Mouse (Mus musculus): ENCODE measurements at regions not wholly inside any gene's neighbourhood (a gene's known extent, or its start where the extent isn't known, plus 50 kb on each side); places are given as distances from the start of the nearest gene placed in this dataset.

DNA sequence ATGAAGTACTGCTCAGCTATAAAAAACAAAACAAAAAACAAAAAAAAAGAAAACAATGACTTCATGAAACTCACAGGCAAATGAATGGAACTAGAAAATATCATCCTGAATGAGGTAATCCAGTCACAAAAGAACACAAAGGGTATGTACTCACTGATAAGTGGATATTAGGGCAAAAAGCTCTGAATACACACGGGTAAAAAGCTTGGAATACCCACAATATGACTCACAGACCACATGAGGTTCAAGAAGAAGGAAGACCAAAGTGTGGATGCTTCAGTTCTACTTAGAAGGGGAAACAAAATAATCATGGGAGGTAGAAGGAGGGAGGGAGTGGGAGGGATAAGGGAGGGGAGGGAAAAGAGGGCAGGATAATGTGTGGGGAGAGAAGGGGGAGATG, 79.8 kb downstream of the B3gnt5 start:
- TF ChIP-seq EP300 (optimal IDR thresholded peaks at IDR 0.05): no peak
- no peak for TF ChIP-seq CTCF (IDR thresholded peaks at IDR 0.05; ENCODE audit: low read depth)

Measured in stomach, postnatal 0 days (tissue).